Mouse (Mus musculus) megakaryocyte-erythroid progenitor cell, adult 5-6 weeks (primary cell): ENCODE data around the gene Thbs1. TPM values are rescaled to one million over a fixed set of nuclear protein-coding genes. Genes with fewer than 3 reads are reported as not detected.
"Not testable (repeated sequence)": the region's sequence is repeated elsewhere in the genome, so short reads cannot be mapped to it uniquely, and the experiment has no call there.

Experiments
- ATAC-seq: replicated peaks from 2 replicates; pipeline ENCODE4 v1.8.0; 2016; ENCODE audit warnings: mild to moderate bottlenecking, inconsistent platforms; ENCODE audit not compliant: severe bottlenecking, poor library complexity, low FRiP score, low TSS enrichment
- total RNA-seq, 2 experiments: library from RNA; stranded (forward) in 1 of 2; stranded (reverse) in 1 of 2; fragments of 200-1000, 215-1000 nt in 1 of 2; fragments of >200 nt in 1 of 2; fragmentation: Nextera tagmentation in 1 of 2; gene quantifications; 2 replicates each; pipeline ENCODE4 v1.2.3; 2014 to 2017

The Thbs1 gene
- total RNA-seq, 2 experiments from 2014 or later: 1.2 TPM; not detected in 1

- ATAC-seq: no peak
Measured at GRCm38 (mm10) chr2:118137071-118137470, 25.4 kb downstream of the Thbs1 start.

GRCm38 (mm10) chr2:118137776-118138175 is 26.1 kb downstream of the Thbs1 start:
- no peak for ATAC-seq

GRCm38 (mm10) chr2:118139261-118139660 is 27.6 kb downstream of the Thbs1 start:
- no peak for ATAC-seq

- ATAC-seq: no peak
Measured at GRCm38 (mm10) chr2:118141651-118142050, 30.0 kb downstream of the Thbs1 start.

- ATAC-seq: not testable (repeated sequence)
Measured at GRCm38 (mm10) chr2:118147749-118148148, 36.1 kb downstream of the Thbs1 start.

- ATAC-seq: no peak
Measured at GRCm38 (mm10) chr2:118148321-118149142, 36.9 kb downstream of the Thbs1 start.

GRCm38 (mm10) chr2:118149855-118150563 is 38.3 kb downstream of the Thbs1 start:
- no peak for ATAC-seq

- no peak for ATAC-seq
Measured at GRCm38 (mm10) chr2:118158095-118158494, 46.4 kb downstream of the Thbs1 start.

GRCm38 (mm10) chr2:118159126-118159525 is 47.5 kb downstream of the Thbs1 start:
- ATAC-seq: no peak

- no peak for ATAC-seq
Measured at GRCm38 (mm10) chr2:118160547-118160946, 48.9 kb downstream of the Thbs1 start.

GRCm38 (mm10) chr2:118160991-118161390 is 49.3 kb downstream of the Thbs1 start:
- ATAC-seq: no peak

- ATAC-seq: no peak
Measured at GRCm38 (mm10) chr2:118162486-118162885, 50.8 kb downstream of the Thbs1 start.

GRCm38 (mm10) chr2:118164137-118164536 is 52.5 kb downstream of the Thbs1 start:
- no peak for ATAC-seq

GRCm38 (mm10) chr2:118165691-118166090 is 54.0 kb downstream of the Thbs1 start:
- no peak for ATAC-seq

GRCm38 (mm10) chr2:118167731-118168130 is 56.1 kb downstream of the Thbs1 start:
- ATAC-seq: no peak

GRCm38 (mm10) chr2:118168225-118168624 is 56.5 kb downstream of the Thbs1 start:
- ATAC-seq: no peak

- no peak for ATAC-seq
Measured at GRCm38 (mm10) chr2:118174558-118175383, 63.1 kb downstream of the Thbs1 start.
